Mouse (Mus musculus) midbrain, embryonic 11.5 days (tissue): ENCODE measurements around the gene Hpca. TPM values are rescaled to one million over a fixed set of nuclear protein-coding genes. Genes with fewer than 3 reads are reported as not detected.
A peak's percentile ranks its signal among the peaks of the same experiment; 100 is the strongest.

ENCODE experiments used
- ATAC-seq: fragments of 200-750 bp; cut with Nextera tagmentation; 2 replicates; pipeline ENCODE4 v1.8.0; 2017; ENCODE audit warnings: moderate TSS enrichment, moderate library complexity; ENCODE audit not compliant: low FRiP score
- DNase-seq: peaks from one replicate; pipeline ENCODE4 v3.0.0; 2015; ENCODE audit warnings: low spot score; ENCODE audit errors: missing footprints
- H3K27ac ChIP-seq: fragments of 300-500 bp; sonication (generic); 2 replicates; pipeline ENCODE4 v1.5.1; 2014; ENCODE audit warnings: low read depth, low read length
- H3K27me3 ChIP-seq: fragments of 300-500 bp; sonication (generic); 2 replicates; pipeline ENCODE4 v1.6.1; 2014; ENCODE audit warnings: mild to moderate bottlenecking, low read length, moderate library complexity, mixed read lengths; ENCODE audit not compliant: control insufficient read depth, insufficient read depth
- H3K36me3 ChIP-seq: fragments of 300-500 bp; sonication (generic); 2 replicates; pipeline ENCODE4 v1.6.1; 2014; ENCODE audit warnings: mild to moderate bottlenecking, low read length, moderate library complexity, mixed read lengths; ENCODE audit not compliant: control insufficient read depth, insufficient read depth
- H3K4me1 ChIP-seq: fragments of 300-500 bp; sonication (generic); 2 replicates; pipeline ENCODE4 v1.6.1; 2014; ENCODE audit warnings: low read length; ENCODE audit not compliant: control insufficient read depth, insufficient read depth
- H3K4me2 ChIP-seq: fragments of 300-500 bp; sonication (generic); 2 replicates; pipeline ENCODE4 v1.6.1; 2014; ENCODE audit warnings: mild to moderate bottlenecking, moderate library complexity
- H3K4me3 ChIP-seq: fragments of 300-500 bp; sonication (generic); 2 replicates; pipeline ENCODE4 v1.5.1; 2014; ENCODE audit warnings: low read depth, low read length
- H3K9ac ChIP-seq: fragments of 300-500 bp; sonication (generic); 2 replicates; pipeline ENCODE4 v1.6.1; 2014; ENCODE audit warnings: low read length
- H3K9me3 ChIP-seq: fragments of 300-500 bp; sonication (generic); 2 replicates; pipeline ENCODE4 v1.6.1; 2016; ENCODE audit warnings: low read length; ENCODE audit not compliant: control insufficient read depth
- WGBS: fragments of 180-500 bp; shearing (Covaris S2); extraction: QIAGEN DNeasy Blood & Tissue Kit; methylation state at CpG from one replicate; pipeline ENCODE4 v1.1.7; 2014; 5-methylcytosine and 5-hydroxymethylcytosine counted together
- polyA plus RNA-seq: library from polyadenylated mRNA; unstranded; fragments of >200 nt; fragmentation: Nextera tagmentation; extraction: Ambion mirVana; gene quantifications from 2 replicates; pipeline ENCODE4 v1.2.1, GENCODE M21; 2014

Gene Hpca
- polyA plus RNA-seq, 1 experiment from 2014 or later: 2.0 TPM

DNA sequence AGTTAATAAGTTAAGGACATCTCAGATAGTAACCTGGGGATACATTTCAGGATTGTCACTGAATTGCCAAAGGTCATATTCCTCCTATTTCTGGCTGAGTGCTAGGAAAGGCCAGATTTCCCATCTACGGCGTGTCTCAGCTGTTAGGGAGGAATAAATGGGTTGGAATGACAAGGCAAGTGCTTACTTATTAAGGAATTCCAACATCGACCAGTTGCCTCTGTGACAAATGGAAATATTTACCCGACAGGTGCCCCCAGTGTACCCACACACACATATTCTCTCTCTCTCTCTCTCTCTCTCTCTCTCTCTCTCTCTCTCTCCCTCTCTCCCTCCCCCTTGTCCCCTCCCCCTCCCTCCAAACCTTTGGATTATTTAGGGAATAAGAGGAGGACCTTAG is 24.1 kb upstream of the Hpca start:
- Histone ChIP-seq H3K9me3 (no peaks in the 10 kb centered on the region), H3K27me3 (no peaks in the 10 kb centered on the region), H3K36me3 (no peaks in the 10 kb centered on the region), H3K4me3 (no peak overlapping the region), H3K9ac (no peak overlapping the region), H3K4me2 (no peak overlapping the region), H3K27ac (no peak overlapping the region), H3K4me1 (no peaks in the 10 kb centered on the region; the same call in 1 of the 2 replicates)
- 86% methylated on average over 4 of the region's 4 CpGs for WGBS
- DNase-seq: peak; percentile 66
- ATAC-seq: no peak

DNA sequence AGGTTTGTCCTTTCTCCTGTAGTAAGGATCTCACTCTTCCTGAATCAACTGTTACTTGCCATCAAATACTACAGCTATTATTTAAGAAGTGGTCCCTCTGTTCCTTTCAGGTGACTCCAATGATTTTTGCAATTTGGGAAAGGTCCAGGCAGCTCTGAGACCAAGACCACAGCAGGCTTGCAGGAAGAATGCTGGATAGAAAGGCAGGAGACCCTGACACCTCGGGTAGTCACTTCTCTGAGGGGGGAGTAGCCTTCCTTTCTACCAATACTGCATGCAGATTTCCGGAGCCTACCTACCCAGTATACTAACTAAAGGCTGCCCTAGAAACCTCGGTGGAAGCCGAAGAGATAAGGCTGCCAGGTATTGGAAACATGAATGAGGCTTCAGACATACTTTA is 23.6 kb upstream of the Hpca start:
- Histone ChIP-seq H3K27me3 (no peaks in the 10 kb centered on the region), H3K4me2 (no peak overlapping the region), H3K9ac (no peak overlapping the region), H3K36me3 (no peaks in the 10 kb centered on the region), H3K4me1 (no peaks in the 10 kb centered on the region; the same call in 1 of the 2 replicates), H3K9me3 (no peaks in the 10 kb centered on the region), H3K4me3 (no peak overlapping the region), H3K27ac (no peak overlapping the region)
- WGBS: 75% methylated on average over 4 of the region's 4 CpGs
- no peak for ATAC-seq
- peak; percentile 21 for DNase-seq

DNA sequence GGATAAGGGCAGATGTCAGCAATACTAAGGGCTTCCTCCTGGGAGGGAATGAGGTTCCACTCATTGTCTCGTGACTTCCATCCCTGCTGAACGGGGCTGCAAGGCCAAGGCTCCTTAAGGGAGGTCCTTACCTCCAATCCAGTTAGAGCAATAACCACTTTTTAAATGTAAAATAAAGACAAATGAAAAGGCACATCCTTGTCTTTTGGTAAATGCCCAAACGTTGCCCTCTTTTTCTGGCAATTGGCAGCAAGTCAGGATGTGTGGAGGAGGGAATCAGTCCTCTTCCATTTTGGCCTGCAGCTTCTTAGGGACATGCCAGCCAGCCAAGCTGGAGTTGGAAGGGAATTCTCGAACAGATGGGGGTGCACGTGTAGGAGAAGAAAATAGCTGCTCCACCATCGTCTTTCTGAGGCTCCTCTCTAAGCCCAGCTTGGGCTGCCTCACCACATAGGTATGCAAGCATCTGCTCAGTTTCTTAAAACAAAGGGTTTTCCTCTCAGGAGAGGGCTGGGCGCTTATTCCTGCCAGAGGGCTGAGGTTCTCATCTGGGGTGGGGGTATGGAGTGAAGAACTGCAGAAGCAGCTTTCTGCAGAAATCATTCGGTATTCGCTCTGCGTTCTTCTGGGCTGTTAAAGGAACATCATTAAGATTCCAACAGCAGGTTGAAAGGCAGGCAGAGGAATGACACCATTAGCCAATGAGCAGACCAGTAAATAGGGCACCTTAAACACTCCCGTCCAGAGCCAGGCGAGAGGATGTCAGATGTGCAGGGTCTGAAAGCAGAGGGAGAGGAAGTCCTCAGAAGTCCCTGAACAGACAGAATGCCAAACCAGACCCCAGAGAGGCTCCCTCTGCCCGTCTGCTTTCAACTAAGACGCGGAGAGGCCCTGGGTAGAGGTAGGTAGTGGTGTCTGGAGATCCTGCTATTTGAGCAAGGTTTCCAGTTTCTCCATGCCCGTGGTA is 22.8 kb upstream of the Hpca start:
- Histone ChIP-seq H3K27me3 (no peaks in the 10 kb centered on the region), H3K4me1 (no peaks in the 10 kb centered on the region; the same call in 1 of the 2 replicates), H3K4me3 (no peak overlapping the region), H3K36me3 (no peaks in the 10 kb centered on the region), H3K9ac (no peak overlapping the region), H3K9me3 (no peaks in the 10 kb centered on the region), H3K4me2 (no peak overlapping the region), H3K27ac (no peak overlapping the region)
- no peak for ATAC-seq
- peak; percentile 77 for DNase-seq
- 73% methylated on average over 16 of the region's 16 CpGs for WGBS

DNA sequence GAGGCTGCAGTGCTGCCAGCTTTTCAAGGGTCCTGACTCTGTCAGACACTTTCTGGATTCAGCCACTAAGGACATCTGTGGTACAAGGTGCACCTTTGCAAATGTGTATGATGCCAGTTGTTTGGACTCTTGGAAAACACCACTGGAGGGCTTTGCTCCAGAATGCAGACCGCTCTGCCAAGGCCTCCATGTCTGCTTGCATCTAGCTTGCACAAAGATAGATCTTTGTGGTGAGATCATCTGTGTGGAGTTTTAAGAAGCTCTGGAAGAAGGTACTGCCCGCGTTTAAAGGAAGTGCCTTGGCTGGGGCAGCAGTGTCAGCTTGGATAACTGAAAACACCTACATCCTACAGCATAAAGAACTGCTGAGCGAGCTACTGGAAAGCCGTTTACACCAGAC is 21.7 kb upstream of the Hpca start:
- Histone ChIP-seq H3K27ac (no peak overlapping the region), H3K36me3 (no peaks in the 10 kb centered on the region), H3K9ac (no peak overlapping the region), H3K4me3 (no peak overlapping the region), H3K4me2 (no peak overlapping the region), H3K4me1 (no peaks in the 10 kb centered on the region; the same call in 1 of the 2 replicates), H3K9me3 (no peaks in the 10 kb centered on the region), H3K27me3 (peaks cover 2% of the 10 kb centered on the region; the same call in 1 of the 2 replicates)
- ATAC-seq (no peak), DNase-seq (peak; percentile 64)
- WGBS: 88% methylated on average over 5 of the region's 5 CpGs

- 87% methylated on average over 11 of the region's 11 CpGs for WGBS
- Histone ChIP-seq H3K27ac (no peak overlapping the region), H3K27me3 (peaks cover 11% of the 10 kb centered on the region), H3K36me3 (no peaks in the 10 kb centered on the region), H3K4me3 (no peak overlapping the region), H3K9ac (no peak overlapping the region), H3K4me1 (no peaks in the 10 kb centered on the region; the same call in 1 of the 2 replicates), H3K4me2 (no peak overlapping the region), H3K9me3 (no peaks in the 10 kb centered on the region)
- ATAC-seq (no peak), DNase-seq (peak; percentile 79)
Measured at GRCm38 (mm10) chr4:129142439-129143045, 20.7 kb upstream of the Hpca start.

DNA sequence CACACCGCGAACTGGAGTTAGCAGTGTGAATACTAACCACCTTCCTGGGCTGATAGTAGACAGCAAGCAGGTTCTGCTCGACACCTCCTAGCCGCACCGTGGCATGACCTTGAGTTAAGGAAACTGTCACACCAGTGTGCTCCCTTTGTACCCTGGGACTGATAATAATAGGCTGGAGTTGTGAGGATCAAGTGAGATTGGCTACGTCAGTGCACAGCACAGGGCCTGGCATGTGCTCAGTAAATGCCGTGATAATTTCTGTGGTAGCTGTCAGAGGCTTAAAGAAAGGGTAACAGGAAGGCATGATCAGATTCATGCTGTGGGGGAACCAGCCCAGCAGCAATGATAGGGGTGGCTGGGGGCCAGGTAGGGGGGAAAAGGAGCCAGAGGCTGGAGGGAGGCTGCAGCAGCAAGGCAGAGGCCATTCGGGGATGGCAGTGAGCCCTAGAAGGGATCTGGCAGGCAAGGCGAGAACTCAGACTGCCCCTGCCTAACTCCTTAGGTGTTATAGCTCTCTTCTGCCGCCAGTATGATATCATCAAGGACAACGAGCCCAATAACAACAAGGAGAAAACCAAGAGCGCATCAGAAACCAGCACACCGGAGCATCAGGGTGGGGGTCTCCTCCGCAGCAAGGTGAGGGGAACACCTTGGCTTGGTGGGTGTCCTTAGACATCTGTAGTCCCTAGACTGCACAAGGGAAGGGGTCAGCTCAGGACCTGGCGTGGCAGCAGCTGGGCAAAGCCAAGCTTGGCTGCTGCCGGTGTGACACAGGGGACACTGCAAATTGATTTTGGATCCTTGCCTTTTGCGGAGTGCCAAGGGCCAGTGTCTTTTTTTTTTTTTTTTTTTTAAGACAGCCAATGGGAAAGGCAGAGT is 20.0 kb upstream of the Hpca start:
- WGBS: 85% methylated on average over 17 of the region's 17 CpGs
- Histone ChIP-seq H3K27ac (no peak overlapping the region), H3K9ac (no peak overlapping the region), H3K9me3 (no peaks in the 10 kb centered on the region), H3K36me3 (no peaks in the 10 kb centered on the region), H3K27me3 (peaks cover 19% of the 10 kb centered on the region), H3K4me1 (no peaks in the 10 kb centered on the region; the same call in 1 of the 2 replicates), H3K4me3 (no peak overlapping the region), H3K4me2 (no peak overlapping the region)
- DNase-seq (peak; percentile 74), ATAC-seq (no peak)

GRCm38 (mm10) chr4:129140808-129141207 is 19.0 kb upstream of the Hpca start:
- no peak overlapping the region for H3K27ac ChIP-seq
- H3K4me1 ChIP-seq: no peaks in the 10 kb centered on the region; the same call in 1 of the 2 replicates
- 86% methylated on average over 4 of the region's 4 CpGs for WGBS
- H3K9ac ChIP-seq: no peak overlapping the region
- ATAC-seq: no peak
- no peak overlapping the region for H3K4me3 ChIP-seq
- no peaks in the 10 kb centered on the region for H3K36me3 ChIP-seq
- peak; percentile 57 for DNase-seq
- H3K9me3 ChIP-seq: no peaks in the 10 kb centered on the region
- no peak overlapping the region for H3K4me2 ChIP-seq
- H3K27me3 ChIP-seq: peaks cover 27% of the 10 kb centered on the region

DNA sequence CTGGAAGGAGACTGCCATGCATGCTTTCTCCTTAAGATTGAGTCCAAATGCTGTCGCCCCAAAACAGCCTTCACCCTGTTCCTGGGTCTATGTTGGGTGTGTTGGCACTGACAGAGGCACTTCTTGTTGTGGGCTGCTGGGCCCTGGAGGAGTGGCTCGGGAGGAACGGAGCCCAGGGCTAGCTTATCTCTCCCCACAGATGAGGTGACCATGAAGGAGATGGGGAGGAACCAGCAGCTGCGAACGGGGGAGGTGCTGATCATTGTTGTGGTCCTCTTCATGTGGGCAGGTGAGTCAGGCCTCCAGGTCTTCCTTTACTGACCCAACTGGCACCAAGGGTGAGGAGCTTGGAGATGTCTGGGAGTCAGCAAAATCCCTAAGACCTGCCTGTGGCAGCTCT is 17.8 kb upstream of the Hpca start:
- Histone ChIP-seq H3K4me1 (peaks cover under 1% of the 10 kb centered on the region; the same call in 1 of the 2 replicates), H3K4me2 (no peak overlapping the region), H3K9ac (no peak overlapping the region), H3K36me3 (no peaks in the 10 kb centered on the region), H3K4me3 (no peak overlapping the region), H3K9me3 (no peaks in the 10 kb centered on the region), H3K27me3 (peaks cover 34% of the 10 kb centered on the region), H3K27ac (no peak overlapping the region)
- WGBS: 89% methylated on average over 5 of the region's 5 CpGs
- ATAC-seq (no peak), DNase-seq (peak; percentile 76)
